Mouse (Mus musculus): Measurements from ENCODE around the gene Sec1. TPM values are rescaled to one million over a fixed set of nuclear protein-coding genes. Genes with fewer than 3 reads are reported as not detected.

Gene Sec1
- total and polyA plus RNA-seq, 2 experiments from 2014 or later: 0.18 to 0.52 TPM

DNA sequence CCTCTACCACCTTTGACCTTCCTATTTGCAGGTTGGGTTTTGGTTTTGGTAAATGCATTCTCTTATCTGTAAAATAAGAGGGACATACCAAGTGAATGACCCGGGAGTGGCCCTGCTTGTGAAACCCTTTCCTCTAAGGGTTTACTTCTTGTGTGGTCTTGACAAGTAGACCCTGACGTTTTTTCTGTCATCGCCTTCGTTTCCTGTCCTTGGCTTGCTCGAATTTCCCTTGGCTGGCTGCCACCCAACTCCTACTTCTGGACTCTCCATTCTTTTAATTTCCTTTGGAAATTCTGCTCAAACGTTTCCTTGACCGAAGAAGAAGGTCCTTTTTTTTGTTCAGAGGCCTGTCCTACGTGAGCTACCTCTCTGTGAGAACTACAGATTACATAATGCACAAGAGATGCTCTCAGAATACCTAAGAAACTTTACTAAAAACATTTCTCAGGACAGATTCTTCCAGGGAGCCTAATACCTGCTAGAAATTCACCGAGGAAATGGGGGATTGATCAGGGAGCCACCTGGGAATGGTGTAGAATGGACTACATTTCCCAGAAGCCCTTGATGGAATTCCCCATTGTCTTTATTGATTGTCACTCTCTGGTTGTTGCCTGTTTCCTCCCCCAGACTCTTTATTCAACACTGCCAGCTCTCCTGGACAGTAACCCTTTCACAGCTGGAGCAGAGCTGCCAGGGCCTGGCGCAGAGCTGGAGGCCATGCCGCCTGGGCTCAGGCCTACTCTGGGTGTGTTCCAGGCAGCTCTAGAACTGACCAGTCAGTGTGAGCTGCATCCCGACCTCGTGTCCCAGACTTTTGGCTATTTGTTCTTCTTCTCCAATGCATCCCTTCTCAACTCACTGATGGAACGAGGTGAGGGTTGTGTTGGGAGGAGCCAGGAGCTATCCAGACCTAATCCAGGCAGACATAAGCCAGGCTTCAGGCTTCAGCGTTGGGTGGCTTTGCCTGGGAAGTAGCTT is 58.2 kb downstream of the Sec1 start:
- Histone ChIP-seq H3K9me3 (ENCODE audit: low read length) (no peaks in the 10 kb centered on the region), H3K36me3 (ENCODE audit: insufficient read depth) (peaks cover 15% of the 10 kb centered on the region; the same call in 1 of the 2 replicates), H3K4me1 (ENCODE audit: insufficient read depth) (no peaks in the 10 kb centered on the region), H3K27me3 (ENCODE audit: insufficient read depth, low read length) (no peaks in the 10 kb centered on the region), H3K9ac (no peak overlapping the region), H3K27ac (ENCODE audit: low read depth, low read length) (no peak overlapping the region), H3K4me2 (ENCODE audit: low read depth) (no peak overlapping the region), H3K4me3 (ENCODE audit: low read depth, low read length) (no peak overlapping the region)
- no peak for ATAC-seq
- 83% methylated on average over 15 of the region's 15 CpGs for WGBS
- no peak for DNase-seq
- TF ChIP-seq CTCF (IDR thresholded peaks at IDR 0.05; ENCODE audit: low read depth): no peak

DNA sequence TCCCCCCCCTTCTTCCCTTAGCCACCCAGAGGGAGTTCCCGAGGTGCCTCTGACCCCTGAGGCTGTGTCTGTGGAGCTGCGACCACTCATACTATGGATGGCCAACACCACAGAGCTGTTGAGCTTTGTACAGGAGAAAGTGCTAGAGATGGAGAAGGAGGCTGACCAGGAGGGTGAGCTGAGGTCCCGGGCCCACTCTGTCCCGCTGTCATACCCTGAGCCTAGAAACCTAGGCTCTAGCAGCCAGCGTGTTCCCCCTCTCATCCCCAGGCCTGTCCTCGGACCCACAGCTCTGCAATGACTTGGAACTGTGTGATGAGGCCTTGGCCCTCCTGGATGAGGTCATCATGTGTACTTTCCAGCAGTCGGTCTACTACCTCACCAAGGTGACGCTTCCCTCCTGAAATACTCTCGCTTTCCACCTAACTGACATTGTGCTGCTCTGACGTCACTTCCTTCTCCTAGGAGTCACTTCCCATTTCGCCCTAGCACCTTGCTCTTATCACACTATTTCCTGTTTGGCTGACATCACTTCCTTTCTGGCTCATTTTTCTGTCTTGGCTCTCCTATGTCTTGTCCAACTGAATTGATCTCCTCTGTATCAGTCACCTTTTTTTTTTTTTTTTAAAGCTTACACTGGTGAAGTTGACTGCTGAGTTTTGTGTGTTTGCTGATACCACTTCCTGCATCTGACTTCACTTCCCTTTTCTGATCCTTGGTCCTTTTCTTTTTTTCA is 59.1 kb downstream of the Sec1 start:
- H3K27ac ChIP-seq (ENCODE audit: low read depth, low read length): no peak overlapping the region
- no peak for TF ChIP-seq CTCF (IDR thresholded peaks at IDR 0.05; ENCODE audit: low read depth)
- H3K4me2 ChIP-seq (ENCODE audit: low read depth): no peak overlapping the region
- DNase-seq (no peak), ATAC-seq (no peak)
- H3K36me3 ChIP-seq (ENCODE audit: insufficient read depth): peaks cover 15% of the 10 kb centered on the region; the same call in 1 of the 2 replicates
- H3K27me3 ChIP-seq (ENCODE audit: insufficient read depth, low read length): no peaks in the 10 kb centered on the region
- H3K9ac ChIP-seq: no peak overlapping the region
- no peaks in the 10 kb centered on the region for H3K9me3 ChIP-seq (ENCODE audit: low read length)
- no peaks in the 10 kb centered on the region for H3K4me1 ChIP-seq (ENCODE audit: insufficient read depth)
- H3K4me3 ChIP-seq (ENCODE audit: low read depth, low read length): no peak overlapping the region
- 92% methylated on average over 11 of the region's 11 CpGs for WGBS

DNA sequence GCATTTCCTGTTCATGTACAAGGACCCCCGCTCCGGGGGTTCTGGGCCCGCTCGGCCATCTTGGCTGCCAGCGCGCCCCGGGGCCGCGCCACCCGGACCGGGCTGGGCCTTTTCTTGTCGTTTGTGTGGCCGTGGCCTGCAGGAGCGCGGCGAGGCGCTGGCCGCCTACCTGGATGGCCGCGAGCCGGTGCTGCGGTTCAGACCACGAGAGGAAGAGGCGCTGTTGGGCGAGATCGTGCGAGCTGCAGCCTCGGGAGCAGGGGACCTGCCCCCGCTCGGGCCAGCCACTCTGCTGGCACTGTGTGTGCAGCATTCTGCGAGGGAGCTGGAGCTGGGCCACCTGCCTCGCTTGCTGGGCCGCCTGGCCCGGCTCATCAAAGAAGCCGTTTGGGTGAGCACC is 61.7 kb downstream of the Sec1 start:
- ATAC-seq (no peak), DNase-seq (no peak)
- Histone ChIP-seq H3K4me1 (ENCODE audit: insufficient read depth) (no peaks in the 10 kb centered on the region), H3K4me2 (ENCODE audit: low read depth) (peak overlapping the region; percentile 27), H3K27ac (ENCODE audit: low read depth, low read length) (no peak overlapping the region), H3K9ac (peak overlapping the region; percentile 39), H3K9me3 (ENCODE audit: low read length) (no peaks in the 10 kb centered on the region), H3K27me3 (ENCODE audit: insufficient read depth, low read length) (no peaks in the 10 kb centered on the region), H3K4me3 (ENCODE audit: low read depth, low read length) (no peak overlapping the region), H3K36me3 (ENCODE audit: insufficient read depth) (peaks cover 15% of the 10 kb centered on the region; the same call in 1 of the 2 replicates)
- WGBS: 26% methylated on average over 35 of the region's 35 CpGs
- peak; percentile 44; the same call in 1 of the 2 replicates for TF ChIP-seq CTCF (IDR thresholded peaks at IDR 0.05; ENCODE audit: low read depth)

DNA sequence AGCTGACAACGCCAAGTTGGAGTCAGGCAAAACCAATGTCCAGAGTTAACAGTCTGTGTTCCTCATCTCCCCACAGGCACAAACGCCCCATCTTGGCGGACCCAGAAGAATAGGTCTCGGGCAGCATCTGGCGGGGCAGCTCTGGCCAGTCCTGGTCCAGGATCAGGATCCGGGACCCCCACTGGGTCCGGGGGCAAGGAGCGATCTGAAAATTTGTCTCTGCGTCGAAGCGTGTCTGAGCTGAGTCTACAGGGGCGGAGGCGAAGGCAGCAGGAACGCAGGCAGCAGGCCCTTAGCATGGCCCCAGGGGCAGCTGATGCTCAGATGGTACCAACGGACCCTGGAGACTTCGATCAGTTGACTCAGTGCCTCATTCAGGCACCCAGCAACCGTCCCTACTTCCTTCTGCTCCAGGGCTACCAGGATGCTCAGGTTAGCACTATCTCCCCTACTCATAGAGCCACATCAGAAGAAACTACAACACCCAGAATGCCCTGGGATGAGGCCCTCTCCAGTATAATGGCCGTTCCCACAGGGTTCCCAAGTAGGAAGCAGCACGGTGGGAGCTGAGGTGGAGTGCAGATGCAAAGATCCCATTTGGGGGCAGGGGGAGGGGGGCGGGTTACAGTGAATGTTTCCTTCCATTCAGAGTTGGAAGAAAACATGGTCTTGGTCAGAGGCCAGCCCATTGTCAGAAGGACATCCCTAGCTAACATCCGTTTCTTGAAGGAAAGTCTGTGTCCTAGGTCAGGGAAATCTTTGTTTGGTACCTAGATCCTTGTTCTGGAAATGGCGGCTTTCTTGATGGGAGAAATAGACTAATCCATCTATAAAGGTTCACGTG is 63.9 kb downstream of the Sec1 start:
- Histone ChIP-seq H3K4me3 (ENCODE audit: low read depth, low read length) (no peak overlapping the region), H3K36me3 (ENCODE audit: insufficient read depth) (peaks cover 9% of the 10 kb centered on the region; the same call in 1 of the 2 replicates), H3K4me1 (ENCODE audit: insufficient read depth) (no peaks in the 10 kb centered on the region), H3K9me3 (ENCODE audit: low read length) (no peaks in the 10 kb centered on the region), H3K4me2 (ENCODE audit: low read depth) (no peak overlapping the region), H3K9ac (no peak overlapping the region), H3K27me3 (ENCODE audit: insufficient read depth, low read length) (no peaks in the 10 kb centered on the region), H3K27ac (ENCODE audit: low read depth, low read length) (no peak overlapping the region)
- no peak for DNase-seq
- WGBS: 72% methylated on average over 23 of the region's 23 CpGs
- no peak for TF ChIP-seq CTCF (IDR thresholded peaks at IDR 0.05; ENCODE audit: low read depth)
- no peak for ATAC-seq

DNA sequence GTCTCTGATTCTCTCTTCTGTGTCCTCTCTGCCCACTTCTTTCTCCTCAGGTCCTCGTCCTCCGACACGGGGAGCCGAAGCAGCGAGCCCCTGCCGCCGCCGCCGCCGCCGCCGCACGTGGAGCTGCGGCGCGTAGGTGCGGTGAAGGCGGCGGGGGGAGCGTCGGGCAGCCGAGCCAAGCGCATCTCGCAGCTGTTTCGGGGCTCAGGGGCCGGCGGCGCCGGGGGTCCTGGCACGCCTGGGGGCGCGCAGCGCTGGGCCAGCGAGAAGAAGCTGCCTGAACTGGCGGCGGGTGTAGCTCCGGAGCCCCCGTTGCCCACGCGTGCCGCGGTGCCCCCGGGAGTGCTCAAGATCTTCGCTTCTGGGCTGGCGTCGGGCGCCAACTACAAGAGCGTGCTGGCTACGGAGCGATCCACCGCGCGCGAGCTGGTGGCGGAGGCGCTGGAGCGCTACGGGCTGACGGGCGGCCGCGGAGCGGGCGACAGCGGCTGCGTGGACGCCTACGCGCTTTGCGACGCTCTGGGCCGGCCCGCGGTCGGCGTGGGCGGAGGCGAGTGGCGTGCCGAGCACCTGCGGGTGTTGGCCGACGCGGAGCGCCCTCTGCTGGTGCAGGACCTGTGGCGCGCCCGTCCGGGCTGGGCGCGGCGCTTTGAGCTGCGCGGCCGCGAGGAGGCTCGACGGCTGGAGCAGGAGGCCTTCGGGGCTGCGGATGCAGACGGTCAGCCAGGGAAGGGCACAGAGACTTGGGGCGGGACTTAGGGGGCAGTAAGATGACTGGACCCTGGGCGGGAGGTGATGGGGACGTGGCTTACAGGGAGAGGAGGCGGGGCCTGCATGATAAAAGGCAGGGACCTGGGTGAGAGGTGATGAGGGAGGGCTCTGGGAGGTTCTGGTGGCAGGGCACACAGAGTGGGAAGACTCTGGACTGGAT is 65.6 kb downstream of the Sec1 start:
- peak overlapping the region; percentile 42 for H3K4me3 ChIP-seq (ENCODE audit: low read depth, low read length)
- no peaks in the 10 kb centered on the region for H3K9me3 ChIP-seq (ENCODE audit: low read length)
- peak; percentile 83 for TF ChIP-seq CTCF (IDR thresholded peaks at IDR 0.05; ENCODE audit: low read depth)
- WGBS: 2% methylated on average over 100 of the region's 105 CpGs
- ATAC-seq (peak; percentile 93), DNase-seq (peak; percentile 92)
- H3K27ac ChIP-seq (ENCODE audit: low read depth, low read length): peak overlapping the region; percentile 73
- H3K9ac ChIP-seq: peak overlapping the region; percentile 74
- H3K27me3 ChIP-seq (ENCODE audit: insufficient read depth, low read length): no peaks in the 10 kb centered on the region
- no peaks in the 10 kb centered on the region for H3K4me1 ChIP-seq (ENCODE audit: insufficient read depth)
- peak overlapping the region; percentile 94 for H3K4me2 ChIP-seq (ENCODE audit: low read depth)
- peaks cover 4% of the 10 kb centered on the region; the same call in 1 of the 2 replicates for H3K36me3 ChIP-seq (ENCODE audit: insufficient read depth)

Other genes with a start within 250 kb of the Sec1 start
Only the 30 nearest of the 34 such genes appear.
- gene Tulp2, start 212.5 kb downstream of the Sec1 start, total RNA-seq (2014; rRNA removed): 0.19 and 0.46 TPM in 2 replicates
- gene Tulp2, start 212.5 kb downstream of the Sec1 start, polyA plus RNA-seq (2015; fragmentation: Nextera tagmentation; extraction: Ambion mirVana): 0.07 and 0.25 TPM in 2 replicates
- gene Gm45808, start 207.6 kb downstream of the Sec1 start, total RNA-seq (2014; rRNA removed): not detected in 2 replicates
- not detected in 2 replicates for gene Gm45808, start 207.6 kb downstream of the Sec1 start, polyA plus RNA-seq (2015; fragmentation: Nextera tagmentation; extraction: Ambion mirVana)
- 3.5 and 4.9 TPM in 2 replicates for gene Dhdh, start 205.6 kb downstream of the Sec1 start, total RNA-seq (2014; rRNA removed)
- 1.9 and 3.6 TPM in 2 replicates for gene Dhdh, start 205.6 kb downstream of the Sec1 start, polyA plus RNA-seq (2015; fragmentation: Nextera tagmentation; extraction: Ambion mirVana)
- gene Nucb1, start 184.0 kb downstream of the Sec1 start, total RNA-seq (2014; rRNA removed): 76.8 and 107 TPM in 2 replicates
- 103 and 122 TPM in 2 replicates for gene Nucb1, start 184.0 kb downstream of the Sec1 start, polyA plus RNA-seq (2015; fragmentation: Nextera tagmentation; extraction: Ambion mirVana)
- gene Ppp1r15a, start 168.1 kb downstream of the Sec1 start, total RNA-seq (2014; rRNA removed): 17.1 and 23.8 TPM in 2 replicates
- gene Ppp1r15a, start 168.1 kb downstream of the Sec1 start, polyA plus RNA-seq (2015; fragmentation: Nextera tagmentation; extraction: Ambion mirVana): 23.9 and 26.3 TPM in 2 replicates
- 1.2 and 2.9 TPM in 2 replicates for gene Plekha4, start 168.1 kb downstream of the Sec1 start, total RNA-seq (2014; rRNA removed)
- 1.2 and 1.8 TPM in 2 replicates for gene Plekha4, start 168.1 kb downstream of the Sec1 start, polyA plus RNA-seq (2015; fragmentation: Nextera tagmentation; extraction: Ambion mirVana)
- gene Hsd17b14, start 139.5 kb downstream of the Sec1 start, total RNA-seq (2014; rRNA removed): not detected in 2 replicates
- 0.13 and 0.63 TPM in 2 replicates for gene Hsd17b14, start 139.5 kb downstream of the Sec1 start, polyA plus RNA-seq (2015; fragmentation: Nextera tagmentation; extraction: Ambion mirVana)
- 13.7 and 14.2 TPM in 2 replicates for gene Bcat2, start 124.2 kb downstream of the Sec1 start, total RNA-seq (2014; rRNA removed)
- gene Bcat2, start 124.2 kb downstream of the Sec1 start, polyA plus RNA-seq (2015; fragmentation: Nextera tagmentation; extraction: Ambion mirVana): 17.7 and 20.2 TPM in 2 replicates
- not detected in 2 replicates for gene Fgf21, start 78.9 kb downstream of the Sec1 start, total RNA-seq (2014; rRNA removed)
- gene Fgf21, start 78.9 kb downstream of the Sec1 start, polyA plus RNA-seq (2015; fragmentation: Nextera tagmentation; extraction: Ambion mirVana): not detected in 2 replicates
- 0.08 and 0.29 TPM in 2 replicates for gene Fut1, start 77.1 kb downstream of the Sec1 start, total RNA-seq (2014; rRNA removed)
- not detected in 2 replicates for gene Fut1, start 77.1 kb downstream of the Sec1 start, polyA plus RNA-seq (2015; fragmentation: Nextera tagmentation; extraction: Ambion mirVana)
- 0.08 and 0.14 TPM in 2 replicates for gene Izumo1, start 72.6 kb downstream of the Sec1 start, total RNA-seq (2014; rRNA removed)
- not detected in 2 replicates for gene Izumo1, start 72.6 kb downstream of the Sec1 start, polyA plus RNA-seq (2015; fragmentation: Nextera tagmentation; extraction: Ambion mirVana)
- gene Rasip1, start 66.9 kb downstream of the Sec1 start, total RNA-seq (2014; rRNA removed): 26.5 and 37.4 TPM in 2 replicates
- gene Rasip1, start 66.9 kb downstream of the Sec1 start, polyA plus RNA-seq (2015; fragmentation: Nextera tagmentation; extraction: Ambion mirVana): 22.8 and 27.2 TPM in 2 replicates
- gene Mamstr, start 54.4 kb downstream of the Sec1 start, total RNA-seq (2014; rRNA removed): 2.2 and 2.8 TPM in 2 replicates
- gene Mamstr, start 54.4 kb downstream of the Sec1 start, polyA plus RNA-seq (2015; fragmentation: Nextera tagmentation; extraction: Ambion mirVana): 2.6 TPM in 2 replicates
- 0.15 TPM in 1 of 2 replicates, not detected in the other for gene Fut2, start 28.0 kb downstream of the Sec1 start, total RNA-seq (2014; rRNA removed)
- 0.06 and 0.13 TPM in 2 replicates for gene Fut2, start 28.0 kb downstream of the Sec1 start, polyA plus RNA-seq (2015; fragmentation: Nextera tagmentation; extraction: Ambion mirVana)
- 0.23 and 0.33 TPM in 2 replicates for gene Ntn5, start 10.4 kb downstream of the Sec1 start, total RNA-seq (2014; rRNA removed)
- gene Ntn5, start 10.4 kb downstream of the Sec1 start, polyA plus RNA-seq (2015; fragmentation: Nextera tagmentation; extraction: Ambion mirVana): 0.47 and 0.79 TPM in 2 replicates
- 104 and 122 TPM in 2 replicates for gene Car11, start 5.4 kb upstream of the Sec1 start, total RNA-seq (2014; rRNA removed)
- gene Car11, start 5.4 kb upstream of the Sec1 start, polyA plus RNA-seq (2015; fragmentation: Nextera tagmentation; extraction: Ambion mirVana): 92.1 and 102 TPM in 2 replicates
- gene Dbp, start 10.7 kb upstream of the Sec1 start, total RNA-seq (2014; rRNA removed): 9.0 and 11.7 TPM in 2 replicates
- 6.4 and 6.6 TPM in 2 replicates for gene Dbp, start 10.7 kb upstream of the Sec1 start, polyA plus RNA-seq (2015; fragmentation: Nextera tagmentation; extraction: Ambion mirVana)
- gene Rpl18, start 21.1 kb upstream of the Sec1 start, total RNA-seq (2014; rRNA removed): 891 and 1,057 TPM in 2 replicates
- 517 and 655 TPM in 2 replicates for gene Rpl18, start 21.1 kb upstream of the Sec1 start, polyA plus RNA-seq (2015; fragmentation: Nextera tagmentation; extraction: Ambion mirVana)
- 19.6 and 21.5 TPM in 2 replicates for gene Sphk2, start 23.6 kb upstream of the Sec1 start, total RNA-seq (2014; rRNA removed)
- 16.5 and 18.7 TPM in 2 replicates for gene Sphk2, start 23.6 kb upstream of the Sec1 start, polyA plus RNA-seq (2015; fragmentation: Nextera tagmentation; extraction: Ambion mirVana)
- gene Fam83e, start 26.8 kb upstream of the Sec1 start, total RNA-seq (2014; rRNA removed): 0.31 and 0.33 TPM in 2 replicates
- gene Fam83e, start 26.8 kb upstream of the Sec1 start, polyA plus RNA-seq (2015; fragmentation: Nextera tagmentation; extraction: Ambion mirVana): 0.09 TPM in 1 of 2 replicates, not detected in the other
- gene Spaca4, start 31.4 kb upstream of the Sec1 start, total RNA-seq (2014; rRNA removed): not detected in 2 replicates
- gene Spaca4, start 31.4 kb upstream of the Sec1 start, polyA plus RNA-seq (2015; fragmentation: Nextera tagmentation; extraction: Ambion mirVana): not detected in 2 replicates
- 128 and 144 TPM in 2 replicates for gene Lmtk3, start 89.3 kb upstream of the Sec1 start, total RNA-seq (2014; rRNA removed)
- 8.9 and 12.5 TPM in 2 replicates for gene Lmtk3, start 89.3 kb upstream of the Sec1 start, polyA plus RNA-seq (2015; fragmentation: Nextera tagmentation; extraction: Ambion mirVana)
- 6.5 and 8.9 TPM in 2 replicates for gene Sult2b1, start 90.3 kb upstream of the Sec1 start, total RNA-seq (2014; rRNA removed)
- gene Sult2b1, start 90.3 kb upstream of the Sec1 start, polyA plus RNA-seq (2015; fragmentation: Nextera tagmentation; extraction: Ambion mirVana): 9.6 and 10.0 TPM in 2 replicates
- 253 and 270 TPM in 2 replicates for gene Cyth2, start 120.2 kb upstream of the Sec1 start, total RNA-seq (2014; rRNA removed)
- 282 and 317 TPM in 2 replicates for gene Cyth2, start 120.2 kb upstream of the Sec1 start, polyA plus RNA-seq (2015; fragmentation: Nextera tagmentation; extraction: Ambion mirVana)
- 0.54 and 1.00 TPM in 2 replicates for gene Kcnj14, start 130.4 kb upstream of the Sec1 start, total RNA-seq (2014; rRNA removed)
- 0.48 and 1.1 TPM in 2 replicates for gene Kcnj14, start 130.4 kb upstream of the Sec1 start, polyA plus RNA-seq (2015; fragmentation: Nextera tagmentation; extraction: Ambion mirVana)
- gene Grwd1, start 136.5 kb upstream of the Sec1 start, total RNA-seq (2014; rRNA removed): 39.3 and 41.8 TPM in 2 replicates
- 55.9 and 60.7 TPM in 2 replicates for gene Grwd1, start 136.5 kb upstream of the Sec1 start, polyA plus RNA-seq (2015; fragmentation: Nextera tagmentation; extraction: Ambion mirVana)
- 129 TPM in 2 replicates for gene Kdelr1, start 178.4 kb upstream of the Sec1 start, total RNA-seq (2014; rRNA removed)
- gene Kdelr1, start 178.4 kb upstream of the Sec1 start, polyA plus RNA-seq (2015; fragmentation: Nextera tagmentation; extraction: Ambion mirVana): 45.8 and 49.6 TPM in 2 replicates
- 9.0 and 12.9 TPM in 2 replicates for gene Grin2d, start 184.0 kb upstream of the Sec1 start, total RNA-seq (2014; rRNA removed)
- gene Grin2d, start 184.0 kb upstream of the Sec1 start, polyA plus RNA-seq (2015; fragmentation: Nextera tagmentation; extraction: Ambion mirVana): 1.9 and 3.4 TPM in 2 replicates
- gene Syngr4, start 202.3 kb upstream of the Sec1 start, total RNA-seq (2014; rRNA removed): 0.31 TPM in 1 of 2 replicates, not detected in the other
- gene Syngr4, start 202.3 kb upstream of the Sec1 start, polyA plus RNA-seq (2015; fragmentation: Nextera tagmentation; extraction: Ambion mirVana): 0.40 TPM in 2 replicates
- gene Tmem143, start 202.5 kb upstream of the Sec1 start, total RNA-seq (2014; rRNA removed): 22.1 and 29.7 TPM in 2 replicates
- gene Tmem143, start 202.5 kb upstream of the Sec1 start, polyA plus RNA-seq (2015; fragmentation: Nextera tagmentation; extraction: Ambion mirVana): 4.9 and 5.7 TPM in 2 replicates

Data from forebrain, postnatal 0 days (tissue).